Mouse (Mus musculus): ENCODE measurements around the gene Polm. TPM values are rescaled to one million over a fixed set of nuclear protein-coding genes. Genes with fewer than 3 reads are reported as not detected.
A peak's percentile ranks its signal among the peaks of the same experiment; 100 is the strongest.

Polm gene
- polyA plus RNA-seq, 2 experiments from 2014 or later, result 20.6 to 22.5 TPM

GRCm38 (mm10) chr11:5802457-5803217 is 35.2 kb downstream of the Polm start:
- ATAC-seq, result no peak

GRCm38 (mm10) chr11:5802005-5802404 is 35.8 kb downstream of the Polm start:
- ATAC-seq, result no peak

DNA sequence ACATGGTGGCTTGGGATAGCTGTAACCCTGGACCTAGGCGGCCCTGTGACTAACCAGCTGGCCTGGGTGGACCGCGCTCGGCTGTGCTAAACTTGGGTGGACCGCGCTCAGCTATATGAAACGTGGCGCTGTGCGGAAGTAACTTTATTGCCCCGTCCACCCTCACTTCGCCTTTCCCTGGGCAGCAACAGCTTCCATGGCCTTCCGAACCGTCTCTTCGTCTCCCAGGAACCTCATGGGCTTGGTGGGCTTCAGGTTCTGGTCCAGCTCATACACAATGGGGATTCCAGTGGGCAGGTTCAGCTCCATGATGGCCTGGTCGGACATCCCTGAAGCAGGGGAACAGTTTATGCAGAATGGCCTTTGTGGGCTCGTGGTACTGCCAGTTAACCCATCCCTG is 36.3 kb downstream of the Polm start:
- no peak for ATAC-seq

DNA sequence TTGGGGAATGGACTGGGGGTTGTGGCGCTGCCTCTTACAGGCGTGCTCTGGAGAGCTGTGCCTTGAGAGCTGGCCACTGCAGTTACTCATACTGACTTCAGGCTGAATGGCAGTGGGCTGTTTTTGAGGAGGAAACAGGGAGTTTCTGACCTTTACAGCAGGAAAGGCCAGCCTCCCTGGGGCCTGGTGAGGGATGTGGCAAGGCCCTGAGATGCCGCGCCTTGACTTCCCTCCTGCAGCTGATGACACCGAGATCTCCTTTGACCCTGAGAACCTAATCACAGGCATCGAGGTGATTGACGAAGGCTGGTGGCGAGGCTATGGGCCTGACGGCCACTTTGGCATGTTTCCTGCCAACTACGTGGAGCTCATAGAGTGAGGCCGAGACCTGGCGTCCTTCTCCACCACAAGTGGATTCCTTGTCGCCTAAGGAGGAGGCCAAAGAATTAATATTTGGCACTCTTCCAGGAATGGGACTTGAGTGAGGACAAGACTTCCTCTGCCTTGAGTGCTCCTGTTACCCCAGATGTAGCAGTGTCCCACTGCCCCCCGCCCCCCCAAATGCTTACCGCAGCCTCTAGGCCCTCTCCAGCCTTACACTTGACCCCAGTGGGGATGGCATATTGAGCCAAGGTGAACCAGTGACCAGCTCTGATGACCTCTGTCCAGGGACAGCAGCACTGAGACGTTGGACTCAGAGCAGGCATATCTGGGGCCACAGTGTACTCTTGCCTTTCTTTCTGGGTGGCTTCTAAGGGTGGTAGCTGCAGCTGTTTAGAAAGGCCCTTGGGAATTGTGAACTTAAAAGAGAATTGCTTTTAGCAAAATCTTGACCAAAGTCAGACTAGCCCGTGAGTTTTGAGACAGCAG is 38.0 kb downstream of the Polm start:
- no peak for ATAC-seq

DNA sequence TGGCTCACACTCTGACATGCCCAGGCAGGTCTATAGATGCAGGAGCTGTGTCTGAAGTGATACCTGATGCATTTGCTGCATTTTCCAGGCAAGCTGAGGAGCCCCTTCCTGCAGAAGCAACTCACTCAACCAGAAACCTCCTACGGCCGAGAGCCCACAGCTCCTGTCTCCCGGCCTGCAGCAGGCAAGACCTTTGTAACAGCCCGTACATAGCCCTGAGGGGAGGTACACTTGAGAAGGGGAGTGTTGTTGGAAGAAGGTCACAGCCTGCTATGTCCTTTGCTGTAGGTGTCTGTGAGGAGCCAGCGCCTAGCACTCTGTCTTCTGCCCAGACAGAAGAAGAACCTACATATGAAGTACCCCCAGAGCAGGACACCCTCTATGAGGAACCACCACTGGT is 39.9 kb downstream of the Polm start:
- no peak for ATAC-seq

- no peak for ATAC-seq
Observed at GRCm38 (mm10) chr11:5797371-5797770, 40.4 kb downstream of the Polm start.

DNA sequence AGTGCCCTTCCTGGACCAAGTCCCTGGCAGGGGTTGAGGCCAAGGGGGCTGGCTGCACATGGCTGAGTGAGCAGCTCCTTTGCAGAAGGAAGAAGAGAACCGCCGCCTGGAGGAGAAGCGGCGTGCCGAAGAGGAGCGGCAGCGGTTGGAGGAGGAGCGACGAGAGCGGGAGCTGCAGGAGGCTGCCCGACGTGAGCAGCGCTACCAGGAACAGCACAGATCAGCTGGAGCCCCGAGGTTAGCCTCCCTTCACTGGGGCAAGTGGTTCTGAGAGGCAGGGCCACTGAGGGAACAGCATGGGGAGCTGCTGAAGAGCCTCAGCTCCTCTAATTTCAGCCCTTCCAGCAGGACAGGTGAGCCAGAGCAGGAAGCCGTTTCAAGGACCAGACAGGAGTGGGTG is 40.9 kb downstream of the Polm start:
- ATAC-seq, result no peak

GRCm38 (mm10) chr11:5795706-5796105 is 42.1 kb downstream of the Polm start:
- no peak for ATAC-seq

DNA sequence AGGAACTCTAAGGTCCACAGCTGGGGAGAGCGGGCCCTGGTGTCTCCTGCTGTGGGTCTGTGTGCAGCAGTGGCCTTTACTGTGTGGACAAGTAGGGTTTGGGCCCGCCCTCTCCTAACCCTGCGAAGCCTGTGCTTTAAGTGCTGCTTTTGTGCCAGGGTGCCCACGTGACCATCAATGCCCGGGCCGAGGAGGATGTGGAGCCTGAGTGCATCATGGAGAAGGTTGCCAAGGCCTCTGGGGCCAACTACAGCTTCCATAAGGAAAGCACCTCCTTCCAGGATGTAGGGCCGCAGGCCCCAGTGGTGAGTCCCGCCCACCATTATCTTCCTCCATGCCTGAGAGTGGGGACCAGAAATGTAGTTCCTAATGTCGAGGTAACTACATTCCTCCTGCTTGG is 42.5 kb downstream of the Polm start:
- ATAC-seq, result no peak

DNA sequence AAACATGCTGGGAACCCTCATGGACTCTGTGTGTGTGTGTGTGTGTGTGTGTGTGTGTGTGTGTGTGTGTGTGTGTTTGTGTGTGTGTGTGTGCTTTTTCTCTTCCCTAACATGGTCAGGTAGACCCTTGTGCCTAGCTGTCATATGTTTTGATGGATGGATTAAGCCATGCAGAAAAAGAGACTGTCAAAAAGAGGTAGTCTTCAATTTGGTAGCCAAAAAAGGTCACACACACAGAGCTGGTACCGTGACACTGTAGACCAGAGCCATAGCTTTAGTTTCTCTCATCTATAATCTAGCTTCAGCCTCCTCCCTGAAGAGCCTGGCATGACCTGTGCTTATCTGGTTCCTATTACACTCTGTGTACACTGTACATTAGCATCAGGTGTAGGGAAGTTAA is 47.4 kb downstream of the Polm start:
- ATAC-seq, result no peak

DNA sequence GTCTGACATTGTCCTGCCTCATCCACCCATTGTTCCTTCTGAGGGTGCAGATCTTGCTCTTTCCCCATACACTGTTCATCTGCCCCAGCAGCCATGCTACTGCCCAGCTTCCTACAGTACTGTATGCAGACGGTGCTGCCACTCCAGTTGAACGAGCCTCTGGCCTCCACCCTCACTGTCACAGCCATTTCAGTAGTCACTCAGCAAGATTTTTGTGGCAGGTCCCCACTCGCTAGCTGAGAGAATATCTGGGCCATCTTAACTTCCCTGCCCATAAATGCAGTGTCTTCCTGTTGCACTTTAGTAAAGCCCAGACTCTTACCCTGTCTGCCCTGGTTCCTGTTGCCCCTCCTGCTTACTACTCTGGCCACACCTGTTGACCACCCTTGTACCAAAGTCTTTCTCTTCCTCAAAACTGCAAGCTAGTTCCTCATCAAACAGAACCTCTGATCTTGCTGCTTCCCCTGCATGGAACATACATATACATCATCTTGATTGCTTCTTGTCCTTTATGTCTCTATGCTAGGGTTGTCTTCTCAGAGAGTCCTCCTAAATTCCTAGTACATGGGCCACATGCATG is 48.0 kb downstream of the Polm start:
- ATAC-seq, result no peak

DNA sequence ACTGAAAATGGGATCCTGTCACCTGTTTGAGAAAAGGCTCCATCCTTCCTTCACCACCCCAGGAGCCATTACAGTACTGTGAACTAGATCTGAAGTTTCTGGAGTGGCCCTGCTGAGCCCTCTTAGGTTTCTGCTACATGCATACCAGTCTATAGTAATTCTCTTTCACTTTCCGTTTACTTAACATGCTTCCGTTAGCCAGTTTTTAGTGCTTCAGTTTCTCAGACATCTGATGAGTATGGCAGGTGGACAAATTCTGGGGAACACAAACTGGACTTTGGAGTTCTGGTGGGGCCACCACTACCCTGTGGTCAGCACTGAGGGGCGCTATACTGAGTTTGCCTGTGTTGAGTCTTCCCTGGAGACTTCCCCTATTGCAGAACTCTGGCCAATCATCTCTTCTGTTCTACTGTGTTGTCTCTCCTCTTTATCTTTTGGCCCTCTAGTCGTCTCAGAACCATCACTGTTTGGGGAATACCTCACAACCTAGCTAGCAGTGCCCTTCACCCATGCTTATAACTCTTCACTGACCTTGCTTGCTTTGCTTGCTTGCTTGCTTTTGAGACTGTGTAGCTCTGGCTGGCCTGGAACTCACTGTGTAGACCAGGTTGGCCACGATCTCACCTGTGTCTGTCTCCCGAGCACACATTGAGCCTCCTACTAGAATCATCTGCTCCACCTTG is 48.6 kb downstream of the Polm start:
- peak; percentile 47 for ATAC-seq

DNA sequence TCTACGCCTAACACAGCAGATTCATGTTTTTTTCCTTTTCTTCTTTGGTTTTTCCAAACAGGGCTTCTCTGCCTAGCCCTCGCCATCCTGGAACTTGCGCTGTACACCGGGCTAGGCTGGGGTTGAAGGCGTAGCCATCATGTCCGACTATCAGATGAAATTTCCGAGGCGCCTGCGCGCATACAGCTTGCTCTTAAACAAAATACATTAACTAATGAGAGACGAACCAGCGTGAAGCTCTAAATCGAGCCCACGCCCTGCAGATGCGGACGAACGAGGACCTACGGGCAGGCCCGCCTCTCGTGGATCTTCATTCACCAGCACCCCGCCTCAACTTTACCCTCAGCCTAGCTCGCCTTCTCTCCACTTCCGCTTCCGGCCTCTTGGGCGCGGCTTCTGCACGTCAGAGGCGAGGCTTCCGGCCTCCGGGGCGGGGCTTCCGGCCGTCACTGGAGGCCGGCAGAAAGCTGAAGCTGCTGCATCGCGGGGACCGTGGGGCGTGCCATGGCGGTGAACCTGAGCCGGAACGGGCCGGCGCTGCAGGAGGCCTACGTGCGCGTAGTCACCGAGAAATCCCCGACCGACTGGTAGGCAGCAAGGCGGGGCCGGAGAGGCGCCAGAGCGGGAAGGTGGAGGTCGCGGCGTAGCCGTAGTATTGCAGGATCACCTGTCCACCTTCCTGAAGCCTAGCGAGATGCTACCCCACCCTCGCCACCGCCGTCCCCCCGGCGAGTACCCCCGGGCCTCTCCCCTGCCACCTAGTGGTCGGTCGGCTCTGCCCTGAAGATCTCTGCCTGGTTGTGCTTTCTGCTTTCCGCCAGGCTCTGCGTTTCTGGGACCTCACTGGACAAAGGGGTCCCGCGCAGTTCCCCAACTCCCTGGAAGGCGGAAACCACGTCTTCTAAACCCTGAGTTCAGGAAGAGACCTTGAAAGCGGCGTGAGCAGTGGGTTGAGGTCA is 49.5 kb downstream of the Polm start, which contains the start of gene Dbnl:
Dbnl (plus strand) TSS at position 433 of the 959 bp plus-strand sequence.
- peak; percentile 89 for ATAC-seq

- no peak for ATAC-seq
Observed at GRCm38 (mm10) chr11:5787671-5788055, 50.2 kb downstream of the Polm start.

DNA sequence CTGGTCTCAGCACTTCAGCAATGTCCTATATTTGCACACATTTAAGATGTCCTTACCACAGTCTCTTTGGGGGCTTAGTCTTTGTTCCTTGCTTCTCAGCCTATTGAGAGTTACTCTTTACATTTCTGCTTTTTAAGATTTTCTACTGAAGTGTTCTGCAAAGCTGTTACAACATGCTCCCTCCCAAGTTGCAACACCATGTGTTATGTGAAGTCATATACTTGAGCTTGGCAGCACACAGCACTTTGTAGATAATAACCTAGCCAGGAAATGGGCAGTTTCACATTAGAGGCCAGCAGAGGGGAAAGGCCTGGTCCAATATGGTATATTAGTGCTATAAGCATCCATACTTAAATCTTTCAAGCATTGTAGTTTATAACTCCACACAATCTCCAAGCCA is 52.1 kb downstream of the Polm start:
- ATAC-seq, result no peak

- ATAC-seq, result no peak
Observed at GRCm38 (mm10) chr11:5782199-5782944, 55.4 kb downstream of the Polm start.

DNA sequence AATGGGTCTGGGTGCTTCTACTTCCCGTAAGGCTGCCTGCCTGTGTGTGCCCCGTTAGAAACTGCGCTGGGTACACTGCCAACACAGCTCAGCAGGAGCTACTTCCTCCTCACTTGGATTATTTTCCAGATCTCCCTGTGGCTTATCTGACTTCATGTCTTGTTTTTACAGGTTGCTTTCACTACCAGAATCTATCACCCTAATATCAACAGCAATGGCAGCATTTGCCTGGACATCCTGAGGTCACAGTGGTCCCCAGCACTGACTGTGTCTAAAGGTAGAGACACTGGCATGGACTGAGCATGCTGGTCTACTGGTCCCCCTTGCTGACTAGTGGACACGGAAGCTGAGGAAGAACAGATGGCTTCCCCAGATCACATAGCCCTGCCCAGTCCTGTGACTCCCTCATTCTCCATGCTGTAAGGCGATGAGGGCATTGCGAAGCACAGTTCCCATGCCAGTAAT is 57.7 kb downstream of the Polm start:
- ATAC-seq, result no peak

GRCm38 (mm10) chr11:5778481-5778880 is 59.3 kb downstream of the Polm start:
- ATAC-seq, result no peak
